Mouse (Mus musculus) liver, embryonic 14.5 days (tissue): ENCODE measurements around the gene Nphs1. TPM values are rescaled to one million over a fixed set of nuclear protein-coding genes. Genes with fewer than 3 reads are reported as not detected.

Experiments used
- ATAC-seq: fragments of 200-750 bp; cut with Nextera tagmentation; 2 replicates; pipeline ENCODE4 v1.8.0; 2017; ENCODE audit warnings: moderate number of reproducible peaks, mild to moderate bottlenecking, moderate library complexity; ENCODE audit not compliant: insufficient read depth
- DNase-seq, 3 experiments: peaks; one replicate each; pipeline ENCODE4 v3.0.0-alpha.2; 2012 to 2013; ENCODE audit warnings: low read depth in 3 of 3, low spot score in 3 of 3
- H3K27ac ChIP-seq: fragments of 300-500 bp; sonication (generic); 2 replicates; pipeline ENCODE4 v1.5.1; 2014; ENCODE audit warnings: moderate library complexity, mild to moderate bottlenecking, control low read depth, inconsistent platforms
- H3K27me3 ChIP-seq: fragments of 300-500 bp; sonication (generic); 2 replicates; pipeline ENCODE4 v1.6.1; 2014; ENCODE audit warnings: mild to moderate bottlenecking, low read length, moderate library complexity; ENCODE audit not compliant: control insufficient read depth, insufficient read depth
- H3K36me3 ChIP-seq: fragments of 300-500 bp; sonication (generic); replicated peaks from 2 replicates; pipeline ENCODE4 v1.6.1; 2014; ENCODE audit warnings: low read depth; ENCODE audit not compliant: control insufficient read depth, insufficient read depth
- H3K4me1 ChIP-seq, 2 experiments: fragments of 200-500 bp in 1 of 2; fragments of 300-500 bp in 1 of 2; sonication (generic) in 1 of 2; replicated peaks; 2 replicates each; pipeline ENCODE4 v1.6.1; 2012 to 2014; ENCODE audit warnings: antibody characterized with exemption in 1 of 2, inconsistent platforms in 1 of 2, low read length in 1 of 2; ENCODE audit not compliant: control insufficient read depth in 2 of 2, insufficient read depth in 2 of 2
- H3K4me2 ChIP-seq: fragments of 300-500 bp; sonication (generic); 2 replicates; pipeline ENCODE4 v1.6.1; 2014; ENCODE audit warnings: low read depth, mild to moderate bottlenecking, control low read depth, moderate library complexity
- H3K4me3 ChIP-seq, 2 experiments: fragments of 200-500 bp in 1 of 2; fragments of 300-500 bp in 1 of 2; sonication (generic) in 1 of 2; 2 replicates each; pipeline ENCODE4 v1.5.1; 2012 to 2014; ENCODE audit warnings: low read depth in 2 of 2, low read length in 2 of 2, mild to moderate bottlenecking in 2 of 2, control low read depth in 1 of 2, inconsistent platforms in 1 of 2, moderate library complexity in 1 of 2; ENCODE audit not compliant: insufficient read depth in 1 of 2
- H3K9ac ChIP-seq: fragments of 300-500 bp; sonication (generic); replicated peaks from 2 replicates; pipeline ENCODE4 v1.6.1; 2014; ENCODE audit warnings: mild to moderate bottlenecking, control low read depth, moderate library complexity
- H3K9me3 ChIP-seq: fragments of 300-500 bp; sonication (generic); 2 replicates; pipeline ENCODE4 v1.6.1; 2016; ENCODE audit warnings: low read length, mixed read lengths; ENCODE audit not compliant: control insufficient read depth
- CTCF ChIP-seq: IDR thresholded peaks from 2 replicates; pipeline ENCODE4 v1.5.1; 2016; ENCODE audit warnings: antibody characterized with exemption, low read depth, control low read depth
- EP300 ChIP-seq: IDR thresholded peaks from 2 replicates; pipeline ENCODE4 v1.6.1; 2016; ENCODE audit warnings: antibody characterized with exemption, low read depth
- WGBS: fragments of 180-500 bp; shearing (Covaris S2); extraction: QIAGEN DNeasy Blood & Tissue Kit; methylation state at CpG from one replicate; pipeline ENCODE4 v1.1.7; 2014; ENCODE audit not compliant: insufficient replicate concordance; 5-methylcytosine and 5-hydroxymethylcytosine counted together
- polyA plus RNA-seq, 2 experiments: library from polyadenylated mRNA; depleted of rRNA in 1 of 2; stranded (reverse) in 1 of 2; unstranded in 1 of 2; fragments of >200 nt; fragmentation: Nextera tagmentation in 1 of 2; extraction: Ambion mirVana in 1 of 2; gene quantifications; 2 replicates each; pipeline versions ENCODE4 v1.2.1 to v1.2.3; 2012 to 2014

Gene Nphs1
- polyA plus RNA-seq, 2 experiments = 0.03 to 0.08 TPM

DNA sequence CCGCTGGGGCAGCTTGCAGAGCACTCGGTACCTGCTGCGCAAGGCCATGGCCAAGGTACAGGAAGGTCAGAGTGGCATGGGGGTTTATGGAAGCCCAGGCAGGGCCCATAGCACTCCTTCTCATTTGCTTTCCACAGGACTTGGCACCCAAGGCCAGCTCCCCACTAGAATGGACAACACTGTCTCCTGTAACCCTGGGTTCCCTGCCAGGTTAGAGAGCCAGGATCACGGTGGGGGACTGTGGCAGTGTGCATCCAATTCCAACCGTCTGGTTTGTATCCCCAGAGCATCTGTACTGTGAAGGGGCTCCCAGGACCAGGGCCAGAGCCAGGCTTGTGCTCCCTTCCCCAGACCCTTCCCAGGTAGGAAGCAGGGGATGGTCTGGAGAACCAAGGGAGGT is 62.7 kb downstream of the Nphs1 start:
- Histone ChIP-seq H3K27me3 (no peaks in the 10 kb centered on the region), H3K4me3 (no peak overlapping the region), H3K4me2 (no peak overlapping the region), H3K36me3 (no peaks in the 10 kb centered on the region), H3K4me1 (no peaks in the 10 kb centered on the region), H3K9ac (no peak overlapping the region), H3K9me3 (no peaks in the 10 kb centered on the region), H3K27ac (no peak overlapping the region)
- no peak for DNase-seq
- TF ChIP-seq CTCF (no peak), EP300 (no peak)
- ATAC-seq = no peak
- 64% methylated on average over 5 of the region's 5 CpGs for WGBS

DNA sequence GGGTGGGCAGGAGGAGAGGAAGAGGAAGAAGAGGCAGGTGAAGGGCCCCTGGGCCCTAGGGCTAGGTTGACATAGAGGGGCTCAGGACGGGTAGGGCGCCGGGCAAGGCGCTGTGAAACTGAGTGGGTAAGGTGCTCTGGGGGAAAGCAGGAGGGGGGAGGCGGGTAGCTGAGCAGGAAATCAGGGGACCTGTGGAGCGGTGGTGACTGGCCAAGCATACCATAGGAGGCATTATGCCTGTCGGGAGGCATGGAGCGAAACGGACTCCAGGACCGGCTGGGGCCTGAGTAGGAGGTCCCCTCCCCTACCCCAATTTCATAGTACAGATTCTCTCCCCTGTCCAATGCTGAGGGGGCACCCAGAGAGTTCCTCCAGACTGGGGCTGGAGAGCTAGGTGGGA is 64.8 kb downstream of the Nphs1 start:
- no peak for TF ChIP-seq CTCF
- no peak for TF ChIP-seq EP300
- no peak for DNase-seq
- 78% methylated on average over 10 of the region's 10 CpGs for WGBS
- no peaks in the 10 kb centered on the region for H3K27me3 ChIP-seq
- H3K9ac ChIP-seq = no peak overlapping the region
- H3K4me3 ChIP-seq = no peak overlapping the region
- no peaks in the 10 kb centered on the region for H3K4me1 ChIP-seq
- H3K9me3 ChIP-seq = no peaks in the 10 kb centered on the region
- H3K27ac ChIP-seq = no peak overlapping the region
- H3K36me3 ChIP-seq = no peaks in the 10 kb centered on the region
- no peak for ATAC-seq
- no peak overlapping the region for H3K4me2 ChIP-seq

GRCm38 (mm10) chr7:30524487-30524886 is 66.4 kb downstream of the Nphs1 start:
- H3K9ac ChIP-seq = no peak overlapping the region
- no peaks in the 10 kb centered on the region for H3K4me1 ChIP-seq
- DNase-seq = no peak
- no peaks in the 10 kb centered on the region for H3K9me3 ChIP-seq
- WGBS = 74% methylated on average over 6 of the region's 6 CpGs
- TF ChIP-seq EP300 (no peak), CTCF (no peak)
- H3K4me3 ChIP-seq = no peak overlapping the region
- no peaks in the 10 kb centered on the region for H3K27me3 ChIP-seq
- no peak for ATAC-seq
- H3K27ac ChIP-seq = no peak overlapping the region
- no peak overlapping the region for H3K4me2 ChIP-seq
- peaks cover 3% of the 10 kb centered on the region; the same call in 1 of the 2 replicates for H3K36me3 ChIP-seq

- Histone ChIP-seq H3K9ac (no peak overlapping the region), H3K27ac (no peak overlapping the region), H3K4me3 (no peak overlapping the region), H3K9me3 (no peaks in the 10 kb centered on the region), H3K4me2 (no peak overlapping the region), H3K4me1 (no peaks in the 10 kb centered on the region), H3K27me3 (no peaks in the 10 kb centered on the region), H3K36me3 (peaks cover 7% of the 10 kb centered on the region)
- ATAC-seq = no peak
- no peak for TF ChIP-seq CTCF
- TF ChIP-seq EP300 = no peak
- DNase-seq = no peak
- 52% methylated on average over 10 of the region's 10 CpGs for WGBS
These were observed 67.8 kb downstream of the Nphs1 start for GRCm38 (mm10) chr7:30525954-30526353.

GRCm38 (mm10) chr7:30526399-30526798 is 68.3 kb downstream of the Nphs1 start:
- WGBS = 61% methylated on average over 17 of the region's 17 CpGs
- Histone ChIP-seq H3K27me3 (no peaks in the 10 kb centered on the region), H3K9me3 (no peaks in the 10 kb centered on the region), H3K9ac (no peak overlapping the region), H3K4me1 (no peaks in the 10 kb centered on the region), H3K4me2 (no peak overlapping the region), H3K27ac (no peak overlapping the region), H3K36me3 (peaks cover 7% of the 10 kb centered on the region), H3K4me3 (no peak overlapping the region)
- no peak for ATAC-seq
- no peak for DNase-seq
- TF ChIP-seq CTCF (no peak), EP300 (no peak)

- Histone ChIP-seq H3K4me3 (no peak overlapping the region), H3K4me1 (no peaks in the 10 kb centered on the region), H3K9ac (no peak overlapping the region), H3K27me3 (no peaks in the 10 kb centered on the region), H3K27ac (no peak overlapping the region), H3K36me3 (peaks cover 7% of the 10 kb centered on the region), H3K9me3 (no peaks in the 10 kb centered on the region), H3K4me2 (no peak overlapping the region)
- DNase-seq = no peak
- no peak for ATAC-seq
- no peak for TF ChIP-seq EP300
- TF ChIP-seq CTCF = no peak
- 74% methylated on average over 14 of the region's 14 CpGs for WGBS
These were observed 68.9 kb downstream of the Nphs1 start for GRCm38 (mm10) chr7:30526981-30527380.
